Comparison of ENCODE assay signal across 29 mouse cellular contexts in genomic region chr14:45430066-45430842, GRCm38 (mm10). TPM values are rescaled to one million over a fixed set of nuclear protein-coding genes. Genes with fewer than 3 reads are reported as not detected.
DNase-seq lines count a peak whose midpoint lies in the region; ATAC-seq and TF ChIP-seq lines count a peak whose summit lies in the region.
"Had no signal": no experiment of that assay in that cellular context is flagged by ENCODE, and none has a peak within 500 bp of the region (broad histone marks: within the 10 kb centered on the region; RNA-seq: fewer than 3 reads in every experiment).

No protein-coding gene starts in this region.

- no peaks in the 10 kb centered on the region for H3K27me3 ChIP-seq in liver, adult 2 months (ENCODE audit: control insufficient read depth, insufficient read depth, low read length)
- no peaks in the 10 kb centered on the region for H3K27me3 ChIP-seq in liver, embryonic 12.5 days (replicated peaks)
- H3K27me3 ChIP-seq in kidney, embryonic 15.5 days: no peaks in the 10 kb centered on the region
- H3K27me3 ChIP-seq in midbrain, embryonic 15.5 days (replicated peaks): no peaks in the 10 kb centered on the region
- H3K27me3 ChIP-seq: heart, embryonic 12.5 days; limb, embryonic 13.5 days; liver, embryonic 13.5 days; megakaryocyte, embryonic 14.5 days; midbrain, embryonic 12.5 days; neural tube, embryonic 13.5 days had no signal

- H3K9ac ChIP-seq in liver, adult 2 months (ENCODE audit: low read depth, low read length): no peak overlapping the region
- H3K9ac ChIP-seq in liver, embryonic 12.5 days: no peak overlapping the region
- H3K9ac ChIP-seq in kidney, embryonic 15.5 days: no peak overlapping the region
- H3K9ac ChIP-seq in midbrain, embryonic 15.5 days: no peak overlapping the region
- H3K9ac ChIP-seq: heart, embryonic 12.5 days; limb, embryonic 13.5 days; liver, embryonic 13.5 days; midbrain, embryonic 12.5 days; neural tube, embryonic 13.5 days had no signal

- TF ChIP-seq CTCF in liver, adult 2 months (IDR thresholded peaks at IDR 0.05; ENCODE audit: low read depth, low read length): no peak

- 89% methylated on average over 13 of the region's 13 CpGs for WGBS in liver, adult 2 months
- 70% methylated on average over 13 of the region's 13 CpGs for WGBS in liver, embryonic 12.5 days (ENCODE audit: insufficient replicate concordance)
- WGBS in kidney, embryonic 15.5 days: 81% methylated on average over 13 of the region's 13 CpGs
- WGBS in midbrain, embryonic 15.5 days: 91% methylated on average over 13 of the region's 13 CpGs

- H3K9me3 ChIP-seq in liver, embryonic 12.5 days (replicated peaks): peaks cover 17% of the 10 kb centered on the region
- peaks cover 12% of the 10 kb centered on the region for H3K9me3 ChIP-seq in kidney, embryonic 15.5 days (replicated peaks)
- no peaks in the 10 kb centered on the region for H3K9me3 ChIP-seq in midbrain, embryonic 15.5 days

- H3K79me2 ChIP-seq in liver, adult 2 months (ENCODE audit: control insufficient read depth, insufficient read depth, low read length): no peaks in the 10 kb centered on the region

- no peak overlapping the region for H3K27ac ChIP-seq in liver, adult 2 months (replicated peaks; ENCODE audit: insufficient read depth, low read depth, low read length)
- no peak overlapping the region for H3K27ac ChIP-seq in liver, embryonic 12.5 days
- peak overlapping the region; percentile 78 for H3K27ac ChIP-seq in kidney, embryonic 15.5 days
- H3K27ac ChIP-seq in midbrain, embryonic 15.5 days: no peak overlapping the region
- H3K27ac ChIP-seq: heart, adult 2 months; hindbrain, embryonic 10.5 days; layer of hippocampus, adult 2 months; left cerebral cortex, adult 2 months; limb, embryonic 13.5 days; liver, embryonic 13.5 days; midbrain, embryonic 12.5 days; neural tube, embryonic 13.5 days had no signal

- TF ChIP-seq POLR2A in liver, adult 2 months (IDR thresholded peaks at IDR 0.05; ENCODE audit: extremely low read depth, insufficient read depth, low read length): no peak

- peak; percentile 35 for DNase-seq in liver, adult 2 months (ENCODE audit: extremely low read depth, low read depth, low spot score)
- peak; percentile 64 to 85 for DNase-seq in kidney, postnatal 25 days
- no peak for DNase-seq in left cerebral cortex, postnatal 10 days (ENCODE audit: extremely low spot score in 1 of 2, low spot score in 2 of 2)
- DNase-seq: adrenal gland, postnatal 10 days; cerebellum, adult 8-10 months; cerebellum, postnatal 25 days; gastrocnemius, postnatal 36 days; heart, adult 2 months; liver, embryonic 13.5 days; lung, adult 18-20 months; lung, postnatal 4 days; thymus, postnatal 14 days had no signal

- no peak for ATAC-seq in liver, embryonic 12.5 days
- ATAC-seq in kidney, embryonic 15.5 days (replicated peaks; ENCODE audit: low FRiP score): peak; percentile 92
- ATAC-seq in midbrain, embryonic 15.5 days (replicated peaks): no peak
- no peak for ATAC-seq in granulocyte monocyte progenitor cell, adult 5-6 weeks (replicated peaks; ENCODE audit: poor library complexity, severe bottlenecking)
- ATAC-seq: forebrain, embryonic 14.5 days; hindbrain, embryonic 16.5 days; intestine, postnatal 0 days; lung, postnatal 0 days had no signal

- no peaks in the 10 kb centered on the region for H3K36me3 ChIP-seq in liver, adult 2 months (ENCODE audit: control insufficient read depth, insufficient read depth, low read length)
- H3K36me3 ChIP-seq in liver, embryonic 12.5 days: no peaks in the 10 kb centered on the region
- no peaks in the 10 kb centered on the region for H3K36me3 ChIP-seq in kidney, embryonic 15.5 days
- H3K36me3 ChIP-seq in midbrain, embryonic 15.5 days (replicated peaks): no peaks in the 10 kb centered on the region
- H3K36me3 ChIP-seq: G1E; heart, embryonic 12.5 days; hindbrain, embryonic 10.5 days; limb, embryonic 13.5 days; liver, embryonic 13.5 days; midbrain, embryonic 12.5 days; neural tube, embryonic 13.5 days had no signal

- H3K4me3 ChIP-seq in liver, adult 2 months (ENCODE audit: insufficient read depth, low read depth, low read length): no peak overlapping the region
- no peak overlapping the region for H3K4me3 ChIP-seq in liver, embryonic 12.5 days
- no peak overlapping the region for H3K4me3 ChIP-seq in kidney, embryonic 15.5 days (replicated peaks)
- H3K4me3 ChIP-seq in midbrain, embryonic 15.5 days: no peak overlapping the region
- H3K4me3 ChIP-seq: heart, adult 2 months; heart, embryonic 12.5 days; hindbrain, embryonic 10.5 days; layer of hippocampus, adult 2 months; left cerebral cortex, adult 2 months; limb, embryonic 13.5 days; liver, embryonic 13.5 days; megakaryocyte, embryonic 14.5 days; midbrain, embryonic 12.5 days; neural tube, embryonic 13.5 days had no signal

- no peaks in the 10 kb centered on the region for H3K4me1 ChIP-seq in liver, adult 2 months (ENCODE audit: control insufficient read depth, insufficient read depth, low read length)
- H3K4me1 ChIP-seq in liver, embryonic 12.5 days: no peaks in the 10 kb centered on the region
- no peaks in the 10 kb centered on the region for H3K4me1 ChIP-seq in kidney, embryonic 15.5 days
- H3K4me1 ChIP-seq in midbrain, embryonic 15.5 days: no peaks in the 10 kb centered on the region
- H3K4me1 ChIP-seq: heart, embryonic 12.5 days; hindbrain, embryonic 10.5 days; limb, embryonic 13.5 days; liver, embryonic 13.5 days; megakaryocyte, embryonic 14.5 days; midbrain, embryonic 12.5 days; neural tube, embryonic 13.5 days had no signal

- no peak overlapping the region for H3K4me2 ChIP-seq in liver, embryonic 12.5 days
- H3K4me2 ChIP-seq in kidney, embryonic 15.5 days: no peak overlapping the region
- no peak overlapping the region for H3K4me2 ChIP-seq in midbrain, embryonic 15.5 days
- H3K4me2 ChIP-seq: heart, embryonic 12.5 days; limb, embryonic 13.5 days; liver, embryonic 13.5 days; midbrain, embryonic 12.5 days; neural tube, embryonic 13.5 days had no signal

- intact Hi-C loops in left cerebral cortex, postnatal 10 days (cut with DNase I): no loop called here

RNA-seq across cellular contexts. Expression of gene Gnpnat1, which starts 25.5 kb away (rescaled TPM):
- total RNA-seq in liver, adult 2 months (2014; rRNA removed): 115 and 121 TPM in 2 replicates
- polyA plus RNA-seq in liver, adult 2 months (2012; rRNA removed): 23.5 and 30.6 TPM in 2 replicates
- polyA plus RNA-seq in liver, embryonic 12.5 days (2016; fragmentation: Nextera tagmentation; extraction: Ambion mirVana): 33.3 and 35.4 TPM in 2 replicates
- 55.6 and 60.2 TPM in 2 replicates for polyA plus RNA-seq in kidney, embryonic 15.5 days (2015; fragmentation: Nextera tagmentation; extraction: Ambion mirVana)
- 26.3 and 30.2 TPM in 2 replicates for polyA plus RNA-seq in midbrain, embryonic 15.5 days (2015; fragmentation: Nextera tagmentation; extraction: Ambion mirVana)
- total RNA-seq in granulocyte monocyte progenitor cell, adult 5-6 weeks (2014; fragmentation: Nextera tagmentation): 42.0 and 72.4 TPM in 2 replicates
- total RNA-seq in granulocyte monocyte progenitor cell, adult 5-6 weeks (2017): 30.2 and 50.2 TPM in 2 replicates
- total RNA-seq in left cerebral cortex, postnatal 10 days (2021): 10 to 100 TPM; 13.0 to 16.3 TPM

Comparison
In these comparisons a context has a peak if more than half of its experiments do, and no peak if none do; other contexts are left out.
1. DNase-seq: peak in liver, adult 2 months (single experiment) and kidney, postnatal 25 days (2 of 2); none in left cerebral cortex, postnatal 10 days (0 of 2).